Mouse (Mus musculus): Measurements from ENCODE around the gene Sh3yl1.

The Sh3yl1 gene

DNA sequence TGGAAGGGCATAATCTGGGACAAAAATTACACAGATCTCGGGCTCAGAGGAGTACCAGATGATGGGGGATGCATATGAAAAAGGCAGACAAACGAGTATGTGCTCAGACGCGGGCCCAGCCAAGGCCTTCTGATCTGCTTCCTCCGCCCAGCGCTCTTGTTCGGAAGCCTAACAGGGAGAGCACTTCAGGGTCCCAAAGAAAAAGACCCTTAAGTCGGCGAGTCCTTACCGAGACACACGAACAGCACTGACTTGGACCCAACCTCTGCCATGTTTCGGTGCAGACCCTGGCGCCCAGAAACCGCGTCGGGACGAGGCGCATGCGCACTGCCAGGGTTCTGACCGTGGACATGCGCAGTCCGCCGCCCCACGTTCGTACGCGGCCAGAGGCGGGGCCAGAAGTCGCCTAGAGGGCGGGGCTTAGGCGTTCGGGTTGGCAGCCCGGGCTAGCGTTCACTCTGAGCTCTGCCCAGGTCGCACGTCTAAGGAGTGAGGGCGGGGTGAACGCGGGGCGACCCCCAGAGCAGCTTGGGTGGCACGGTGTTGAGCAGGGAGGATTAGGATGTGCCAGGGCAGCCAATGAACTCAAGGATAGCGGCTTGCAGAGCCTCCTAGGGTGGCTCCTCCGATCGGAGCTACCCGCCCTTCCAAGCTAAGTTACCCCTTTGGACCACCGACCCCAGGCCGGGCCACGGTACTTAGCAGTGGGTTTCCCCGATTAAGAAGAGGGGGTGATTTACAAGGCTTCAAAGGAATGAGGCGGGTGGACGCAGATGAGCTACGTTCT lies at the start of gene Sh3yl1, which contains the start of gene Acp1:
TSS of gene Sh3yl1 (plus strand) at position 408 of the 787 bp plus-strand sequence.
TSS of gene Acp1 (minus strand) at position 329 of the 787 bp plus-strand sequence.
- peak; percentile 74 for DNase-seq (ENCODE audit: low read depth)

DNA sequence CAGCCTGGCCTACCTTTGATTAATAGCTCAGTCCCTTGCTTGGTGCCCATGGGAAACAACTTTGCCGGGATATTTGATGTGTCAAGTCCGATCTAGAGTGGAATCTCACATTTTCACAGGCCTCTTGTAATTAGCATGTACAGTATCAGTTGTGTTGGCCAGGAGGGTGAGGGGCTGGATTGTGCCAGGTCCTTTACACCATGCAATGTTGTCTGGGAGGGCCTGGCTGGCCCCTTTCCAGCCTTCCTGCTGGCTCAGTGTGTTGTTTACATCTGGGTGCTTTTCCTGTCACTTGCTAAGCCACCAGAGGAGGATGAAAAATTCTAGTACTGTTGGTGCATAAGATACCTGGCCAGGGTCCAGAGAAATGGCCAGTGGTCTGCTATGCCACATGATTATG lies 47.1 kb upstream of the Sh3yl1 start:
- DNase-seq (ENCODE audit: low read depth): no peak

- DNase-seq (ENCODE audit: low read depth): no peak
These were observed 45.7 kb upstream of the Sh3yl1 start for GRCm38 (mm10) chr12:30865781-30866180.

DNA sequence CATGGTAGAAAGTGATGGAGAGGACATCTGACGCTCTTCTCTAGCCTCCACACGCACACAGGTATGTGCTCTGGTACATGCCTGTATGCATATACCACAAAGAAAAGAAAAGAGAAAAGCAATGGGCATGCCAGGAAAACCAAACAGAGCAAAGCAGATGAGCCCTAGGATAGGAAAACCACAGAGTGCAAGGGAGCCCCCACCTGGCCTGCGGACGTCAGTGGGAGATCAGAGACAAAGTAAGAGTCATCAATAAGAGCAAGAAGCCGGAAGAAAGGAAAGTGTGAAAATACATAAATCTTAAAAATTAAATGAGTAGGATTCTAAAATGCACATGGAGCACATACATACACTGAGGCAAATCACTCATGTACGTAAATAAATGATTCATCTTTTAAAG lies 32.0 kb upstream of the Sh3yl1 start:
- DNase-seq (ENCODE audit: low read depth): no peak

DNA sequence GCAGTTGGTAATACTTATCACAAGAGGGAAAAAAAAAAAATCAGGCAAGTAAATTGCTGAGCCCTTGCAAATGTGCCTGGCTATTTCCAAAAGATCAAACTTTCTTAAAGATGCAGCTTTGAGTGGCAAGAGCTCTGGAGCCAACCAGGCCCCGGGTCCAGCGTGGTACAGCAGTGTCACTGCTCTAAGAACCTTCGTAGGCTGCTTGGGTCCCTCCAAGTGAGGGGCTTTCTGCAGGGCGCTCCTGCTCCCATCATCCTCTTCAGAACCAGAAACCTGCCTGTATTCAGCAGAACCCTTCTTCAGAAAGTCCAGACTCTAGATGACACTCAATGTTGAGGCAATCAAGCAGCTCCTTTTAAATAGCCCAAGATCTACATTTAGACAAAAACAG lies 27.9 kb upstream of the Sh3yl1 start:
- no peak for DNase-seq (ENCODE audit: low read depth)

- DNase-seq (ENCODE audit: low read depth): no peak
These were observed 27.4 kb upstream of the Sh3yl1 start, which contains the start of gene Alkal2 for GRCm38 (mm10) chr12:30883986-30884621. Gene Alkal2, plus strand, starts transcription at chr12:30884322.

GRCm38 (mm10) chr12:30884622-30885230 lies 26.7 kb upstream of the Sh3yl1 start:
- no peak for DNase-seq (ENCODE audit: low read depth)

DNA sequence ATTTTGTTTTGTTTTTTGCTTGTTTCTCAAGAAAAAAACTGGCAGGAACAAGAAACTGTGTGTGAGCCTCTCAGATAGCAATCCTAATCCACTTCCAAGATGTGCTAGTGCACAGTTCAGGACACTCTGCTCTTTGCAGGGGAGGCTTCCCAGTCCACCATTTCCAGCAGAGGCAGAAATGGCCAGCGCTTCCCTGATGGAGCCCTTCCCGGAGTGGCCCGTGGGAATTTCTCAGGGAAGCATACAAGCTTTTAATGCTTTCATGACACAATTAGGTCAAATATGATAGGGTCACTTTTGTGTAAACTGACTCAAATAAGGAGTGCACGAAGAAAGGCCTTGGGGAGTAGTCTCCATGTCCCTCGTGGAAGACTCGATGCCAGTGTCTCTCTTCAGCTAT lies 25.6 kb upstream of the Sh3yl1 start:
- DNase-seq (ENCODE audit: low read depth): no peak

DNA sequence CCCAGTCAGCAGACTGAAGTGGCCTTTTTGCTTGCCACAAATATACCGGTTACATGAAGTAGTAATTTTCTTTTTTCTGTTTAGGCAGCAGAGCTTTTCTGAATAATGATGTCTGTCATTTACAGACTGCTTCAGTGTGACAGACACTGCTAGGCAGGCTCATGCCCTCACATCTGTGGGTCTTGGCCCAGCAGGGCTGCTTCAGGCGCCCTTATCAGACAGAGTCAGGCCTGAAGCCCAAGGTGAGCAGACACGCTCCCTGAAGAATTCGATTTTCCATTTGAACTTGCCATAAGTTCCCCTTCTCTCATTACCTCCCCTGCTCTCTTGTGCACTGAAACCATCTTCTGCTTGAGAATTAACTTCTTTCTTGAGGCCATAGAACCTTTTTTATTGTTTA lies 23.5 kb upstream of the Sh3yl1 start:
- no peak for DNase-seq (ENCODE audit: low read depth)

GRCm38 (mm10) chr12:30890067-30890466 lies 21.4 kb upstream of the Sh3yl1 start:
- DNase-seq (ENCODE audit: low read depth): no peak

- DNase-seq (ENCODE audit: low read depth): no peak
These were observed 20.0 kb upstream of the Sh3yl1 start for GRCm38 (mm10) chr12:30891438-30891837.

GRCm38 (mm10) chr12:30897039-30897438 lies 14.4 kb upstream of the Sh3yl1 start:
- no peak for DNase-seq (ENCODE audit: low read depth)

DNA sequence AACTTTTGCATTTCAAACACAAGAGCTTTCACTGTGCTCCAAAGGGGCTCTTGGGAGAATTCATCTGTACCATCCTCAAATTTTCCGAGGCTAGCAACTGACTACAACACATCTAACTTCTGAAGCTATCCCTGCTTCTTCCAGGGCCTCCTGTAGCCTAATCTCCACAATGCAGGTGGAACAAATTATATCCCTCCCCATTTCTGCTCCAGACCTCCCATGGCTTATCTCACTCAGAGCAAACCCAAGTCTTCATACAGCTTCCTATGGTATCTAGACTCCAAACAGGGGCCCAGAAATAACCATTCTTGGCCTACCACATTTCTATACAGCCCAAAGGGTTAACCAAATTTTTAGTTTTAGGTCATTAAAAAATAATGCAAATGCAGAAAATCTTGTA lies 2.8 kb upstream of the Sh3yl1 start:
- no peak for DNase-seq (ENCODE audit: low read depth)

DNA sequence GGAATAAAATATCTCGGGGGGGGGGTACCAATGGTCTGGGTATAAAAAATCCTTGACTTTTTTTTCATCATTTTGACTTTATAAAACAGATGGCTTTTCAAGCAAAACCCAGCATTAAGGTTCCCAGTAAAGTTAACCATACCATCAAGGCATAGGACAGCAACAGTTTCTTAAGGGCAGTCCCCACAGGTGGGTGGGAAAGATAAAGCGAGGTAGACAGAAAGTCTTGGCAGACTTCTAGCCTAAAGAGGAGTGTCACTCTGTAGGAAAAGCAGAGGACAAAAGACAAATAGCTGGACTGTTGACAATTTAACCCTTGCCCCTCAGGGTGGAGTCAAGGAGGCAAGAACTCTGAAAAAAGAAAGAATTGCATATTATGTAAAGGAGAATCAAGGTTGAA lies 1.6 kb upstream of the Sh3yl1 start:
- no peak for DNase-seq (ENCODE audit: low read depth)

DNA sequence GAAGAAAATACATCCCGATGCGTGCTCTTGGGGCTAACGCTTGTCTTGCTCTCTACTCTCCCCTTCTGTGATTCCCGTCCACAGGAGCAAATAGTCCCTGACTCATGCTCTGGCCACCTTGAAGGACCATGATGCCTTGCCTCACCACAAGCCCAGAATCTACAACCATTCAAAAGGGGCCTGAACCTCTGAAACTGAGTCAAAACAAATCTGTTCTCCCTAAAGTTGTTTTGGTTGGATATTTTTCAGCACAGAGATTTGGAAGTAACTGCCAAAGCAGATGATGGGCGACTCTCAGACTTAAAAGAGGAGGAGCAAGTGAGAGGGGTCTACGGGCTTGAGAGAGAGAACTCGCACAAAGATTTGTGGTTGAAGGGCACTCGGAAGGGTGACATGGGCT lies 608 bp upstream of the Sh3yl1 start:
- no peak for DNase-seq (ENCODE audit: low read depth)

DNA sequence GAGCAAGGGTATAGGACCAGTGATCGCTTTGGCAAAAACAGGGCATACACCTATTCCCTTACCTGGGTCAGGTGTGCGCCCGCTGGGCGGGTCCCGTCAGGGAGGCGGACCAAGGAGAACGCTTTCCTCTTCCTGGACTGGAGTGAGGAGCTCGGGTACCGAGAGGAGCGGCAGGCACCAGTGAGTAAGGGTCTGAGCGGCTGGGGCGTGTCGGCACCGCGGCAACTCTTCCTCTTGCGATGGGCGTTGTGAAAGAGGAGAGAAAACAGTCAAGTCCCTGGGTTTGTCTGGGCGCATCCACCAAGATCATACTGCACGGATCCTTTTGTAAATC lies 547 bp downstream of the Sh3yl1 start:
- DNase-seq (ENCODE audit: low read depth): no peak

- DNase-seq (ENCODE audit: low read depth): no peak
These were observed 1.4 kb downstream of the Sh3yl1 start for GRCm38 (mm10) chr12:30912840-30913239.

DNA sequence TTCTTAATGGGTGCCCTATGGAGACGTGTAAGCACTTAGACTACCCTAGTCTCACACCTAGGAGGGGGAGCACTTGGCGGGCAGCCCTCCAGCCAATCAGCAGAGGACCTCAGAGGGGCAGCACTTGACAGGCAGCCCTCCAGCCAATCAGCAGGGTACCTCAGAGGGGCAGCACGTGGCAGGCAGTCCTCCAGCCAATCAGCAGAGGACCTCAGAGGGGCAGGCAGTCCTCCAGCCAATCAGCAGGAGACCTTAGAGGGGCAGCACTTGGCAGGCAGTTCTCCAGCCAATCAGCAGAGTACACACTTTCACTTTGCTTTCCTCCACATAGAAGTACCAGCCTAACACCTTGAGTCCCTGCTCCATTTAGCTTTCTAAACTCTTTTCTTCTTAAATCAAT lies 10.9 kb downstream of the Sh3yl1 start:
- DNase-seq (ENCODE audit: low read depth): no peak

- DNase-seq (ENCODE audit: low read depth): no peak
These were observed 16.7 kb downstream of the Sh3yl1 start for GRCm38 (mm10) chr12:30928182-30928581.

GRCm38 (mm10) chr12:30933299-30933698 lies 21.8 kb downstream of the Sh3yl1 start:
- no peak for DNase-seq (ENCODE audit: low read depth)

- DNase-seq (ENCODE audit: low read depth): no peak
These were observed 25.4 kb downstream of the Sh3yl1 start for GRCm38 (mm10) chr12:30936899-30937298.

DNA sequence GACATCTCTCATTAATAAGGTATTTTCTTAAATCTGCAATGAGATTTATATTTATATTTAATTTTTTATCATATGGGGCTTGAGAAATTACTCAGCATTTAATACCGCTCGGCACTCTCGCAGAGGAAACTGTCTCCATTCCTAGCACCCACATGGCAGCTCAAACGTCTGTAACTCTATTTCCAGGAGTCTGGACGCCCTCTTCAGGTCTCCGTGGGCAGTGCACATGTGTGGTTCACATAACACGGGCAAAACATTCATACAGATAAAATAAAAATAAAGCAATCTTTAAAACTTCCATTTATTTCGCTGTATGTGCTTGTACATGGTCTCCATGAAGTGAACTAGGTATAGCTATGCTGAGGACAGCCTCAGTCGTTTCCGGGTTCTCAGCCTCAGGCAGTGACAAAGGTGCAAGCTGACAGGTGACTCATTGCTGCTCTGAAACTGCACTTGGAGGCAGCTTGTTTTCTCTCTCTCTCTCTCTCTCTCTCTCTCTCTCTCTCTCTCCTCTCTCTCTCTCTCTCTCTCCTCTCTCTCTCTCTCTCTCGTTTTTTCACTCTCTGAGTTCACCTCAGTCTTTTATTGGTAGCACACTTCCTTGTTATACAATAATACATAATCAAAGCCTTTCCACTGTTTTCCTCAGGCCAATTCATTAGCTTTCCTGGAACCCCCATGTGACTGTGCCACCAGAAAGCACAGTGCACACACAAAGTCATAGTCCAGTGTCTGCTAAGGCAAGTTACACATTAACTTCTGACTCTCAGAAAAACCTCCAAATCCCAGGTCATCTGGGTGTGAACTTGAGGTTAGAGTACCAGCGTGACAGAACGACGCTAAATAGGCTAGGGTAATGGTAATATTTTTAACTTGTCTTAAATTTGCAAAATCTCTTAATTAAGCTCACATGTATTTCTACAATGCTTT lies 31.9 kb downstream of the Sh3yl1 start:
- no peak for DNase-seq (ENCODE audit: low read depth)

Measured in c-Kit-positive CD71-negative TER-119-negative erythroid progenitor cells, embryonic 14.5 days (primary cell).